Mouse (Mus musculus) MEL (cell line): ENCODE data around the gene Foxo6.

Experiments used
- BHLHE40 ChIP-seq: IDR thresholded peaks from 2 replicates; pipeline ENCODE4 v1.6.1; 2012; ENCODE audit warnings: low read depth, mild to moderate bottlenecking, inconsistent platforms, low read length, improper control_type of control experiment, borderline replicate concordance
- CHD2 ChIP-seq: IDR thresholded peaks from 2 replicates; pipeline ENCODE4 v1.6.1; 2011; ENCODE audit warnings: low read length, improper control_type of control experiment
- CTCF ChIP-seq, 3 experiments: IDR thresholded peaks in 2 of 3; conservative IDR thresholded peaks in 1 of 3; 2 replicates each; pipeline ENCODE4 v1.5.1; 2011 to 2012; ENCODE audit warnings: low read length in 3 of 3, low read depth in 2 of 3, mild to moderate bottlenecking in 2 of 3, improper control_type of control experiment in 1 of 3, inconsistent platforms in 1 of 3, mixed read lengths in 1 of 3, moderate library complexity in 1 of 3; ENCODE audit not compliant: control insufficient read depth in 1 of 3, insufficient read depth in 1 of 3, poor library complexity in 1 of 3, severe bottlenecking in 1 of 3
- E2F4 ChIP-seq: IDR thresholded peaks from 2 replicates; pipeline ENCODE4 v1.6.1; 2011; ENCODE audit warnings: low read depth, low read length, improper control_type of control experiment, borderline replicate concordance
- GATA1 ChIP-seq: IDR thresholded peaks from 2 replicates; pipeline ENCODE4 v1.6.1; 2011; ENCODE audit warnings: low read depth, low read length, improper control_type of control experiment
- POLR2A ChIP-seq, 2 experiments: IDR thresholded peaks; 2 replicates each; pipeline ENCODE4 v1.6.1; 2011 to 2012; ENCODE audit warnings: low read length in 2 of 2, mild to moderate bottlenecking in 2 of 2, control low read depth in 1 of 2, improper control_type of control experiment in 1 of 2, low read depth in 1 of 2, moderate library complexity in 1 of 2; ENCODE audit not compliant: control insufficient read depth in 1 of 2, insufficient read depth in 1 of 2, poor library complexity in 1 of 2
- RCOR1 ChIP-seq: IDR thresholded peaks from 2 replicates; pipeline ENCODE4 v1.6.1; 2012; ENCODE audit warnings: low read depth, mild to moderate bottlenecking, inconsistent platforms, low read length, improper control_type of control experiment
- SIN3A ChIP-seq: IDR thresholded peaks from 2 replicates; pipeline ENCODE4 v1.6.1; 2012; ENCODE audit warnings: low read length, improper control_type of control experiment, inconsistent platforms
- UBTF ChIP-seq: IDR thresholded peaks from 2 replicates; pipeline ENCODE4 v1.6.1; 2012; ENCODE audit warnings: low read depth, mild to moderate bottlenecking, inconsistent platforms, low read length, improper control_type of control experiment, moderate library complexity, borderline replicate concordance; ENCODE audit not compliant: insufficient read depth
- USF2 ChIP-seq, 2 experiments: IDR thresholded peaks; 2 replicates each; pipeline ENCODE4 v1.6.1; 2011 to 2012; ENCODE audit warnings: improper control_type of control experiment in 2 of 2, low read length in 2 of 2, borderline replicate concordance in 1 of 2, inconsistent platforms in 1 of 2, low read depth in 1 of 2, mild to moderate bottlenecking in 1 of 2; ENCODE audit not compliant: insufficient read depth in 1 of 2
- ZNF384 ChIP-seq: IDR thresholded peaks from 2 replicates; pipeline ENCODE4 v1.6.1; 2012; ENCODE audit warnings: low read depth, mild to moderate bottlenecking, inconsistent platforms, low read length, improper control_type of control experiment

DNA sequence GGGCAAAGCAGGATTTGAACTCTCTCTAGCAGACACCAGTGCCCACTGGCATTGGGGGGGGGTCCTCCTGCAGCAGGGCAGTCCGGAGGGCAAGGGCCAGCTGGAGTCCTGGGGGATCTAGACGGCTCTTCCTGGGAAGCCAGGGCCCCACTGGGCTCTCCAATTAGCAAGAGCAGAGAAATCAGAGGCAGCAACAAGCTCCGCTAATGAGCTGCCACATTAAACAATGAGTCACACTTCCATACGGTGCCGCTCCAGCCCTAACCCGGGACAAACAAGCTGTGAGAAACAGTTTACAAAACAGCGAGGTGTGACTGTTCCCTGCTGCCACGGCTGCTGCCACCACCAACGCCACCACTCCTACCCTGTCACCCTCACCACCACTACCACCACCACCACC lies 17.4 kb upstream of the Foxo6 start:
- no peak for TF ChIP-seq USF2 (IDR thresholded peaks at IDR 0.05; ENCODE audit: borderline replicate concordance in 1 of 2, insufficient read depth in 1 of 2, low read depth in 1 of 2, low read length in 2 of 2)
- TF ChIP-seq CTCF (IDR thresholded peaks at IDR 0.05 in 2 of 3, conservative IDR thresholded peaks at IDR 0.05 in 1 of 3; ENCODE audit: control insufficient read depth in 1 of 3, insufficient read depth in 1 of 3, low read depth in 2 of 3, low read length in 3 of 3, poor library complexity in 1 of 3, severe bottlenecking in 1 of 3): no peak
- no peak for TF ChIP-seq GATA1
- no peak for TF ChIP-seq BHLHE40
- no peak for TF ChIP-seq ZNF384
- no peak for TF ChIP-seq SIN3A
- TF ChIP-seq UBTF: no peak
- TF ChIP-seq RCOR1: no peak
- TF ChIP-seq POLR2A (IDR thresholded peaks at IDR 0.05; ENCODE audit: control insufficient read depth in 1 of 2, insufficient read depth in 1 of 2, low read depth in 1 of 2, low read length in 2 of 2, poor library complexity in 1 of 2): no peak
- no peak for TF ChIP-seq E2F4
- TF ChIP-seq CHD2: no peak
